Mouse (Mus musculus): ENCODE measurements around the gene Naa50.

Naa50 gene

DNA sequence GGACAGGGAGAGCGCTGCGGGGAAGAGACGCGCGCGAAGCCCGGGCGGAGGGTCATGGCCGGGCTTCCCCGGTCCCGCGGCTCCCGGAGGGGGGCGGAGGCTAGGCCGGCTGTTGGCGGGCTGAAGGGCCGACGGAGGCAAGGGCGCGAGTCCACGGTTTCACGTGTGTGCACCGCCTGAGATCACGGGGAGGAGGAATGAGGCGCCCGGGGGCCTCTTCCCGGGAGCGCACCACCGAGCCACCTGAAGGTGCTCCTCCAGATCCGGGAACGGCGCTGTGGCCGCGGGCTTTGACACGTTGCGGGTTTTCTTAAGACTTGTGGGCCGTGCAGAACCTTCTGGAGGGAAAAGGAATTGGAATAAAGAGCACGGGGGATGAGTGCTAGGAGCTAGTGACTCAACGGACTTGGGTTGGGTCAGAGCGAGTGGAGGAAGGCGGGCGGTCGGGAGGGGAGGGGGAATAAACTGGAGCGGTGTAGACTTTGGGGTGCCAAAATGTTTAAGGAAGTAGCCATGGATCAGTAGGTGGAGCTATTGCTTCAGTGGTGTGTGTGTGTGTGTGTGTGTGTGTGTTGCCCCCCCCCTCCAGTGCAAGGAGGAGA is 657 bp downstream of the Naa50 start:
- peak; percentile 80 to 85 for DNase-seq (ENCODE audit: low spot score in 2 of 2)

DNA sequence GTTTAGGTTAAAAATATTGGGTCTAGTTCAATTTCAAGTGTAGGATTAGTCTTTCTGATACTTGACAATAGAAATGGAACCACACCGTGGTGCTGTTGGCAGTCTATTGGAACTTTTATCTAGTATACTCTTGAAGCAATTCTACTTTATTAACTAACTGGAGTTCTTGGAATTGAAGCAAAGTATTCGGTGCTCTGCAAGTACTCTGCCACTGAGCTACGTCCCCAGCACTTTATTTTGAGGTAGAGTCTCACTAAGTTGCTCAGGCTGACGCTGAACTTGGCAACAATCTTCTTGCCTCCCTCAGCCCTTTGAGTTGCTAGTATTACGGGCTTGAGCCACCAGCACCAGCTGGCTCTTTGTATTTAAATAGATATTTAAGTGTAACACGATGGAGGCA is 1.9 kb downstream of the Naa50 start:
- peak in 1 of 2 experiments; percentile 58 for DNase-seq (ENCODE audit: low spot score in 2 of 2)

GRCm38 (mm10) chr16:44149002-44149767 is 9.6 kb downstream of the Naa50 start:
- DNase-seq (ENCODE audit: low spot score in 2 of 2) = no peak

DNA sequence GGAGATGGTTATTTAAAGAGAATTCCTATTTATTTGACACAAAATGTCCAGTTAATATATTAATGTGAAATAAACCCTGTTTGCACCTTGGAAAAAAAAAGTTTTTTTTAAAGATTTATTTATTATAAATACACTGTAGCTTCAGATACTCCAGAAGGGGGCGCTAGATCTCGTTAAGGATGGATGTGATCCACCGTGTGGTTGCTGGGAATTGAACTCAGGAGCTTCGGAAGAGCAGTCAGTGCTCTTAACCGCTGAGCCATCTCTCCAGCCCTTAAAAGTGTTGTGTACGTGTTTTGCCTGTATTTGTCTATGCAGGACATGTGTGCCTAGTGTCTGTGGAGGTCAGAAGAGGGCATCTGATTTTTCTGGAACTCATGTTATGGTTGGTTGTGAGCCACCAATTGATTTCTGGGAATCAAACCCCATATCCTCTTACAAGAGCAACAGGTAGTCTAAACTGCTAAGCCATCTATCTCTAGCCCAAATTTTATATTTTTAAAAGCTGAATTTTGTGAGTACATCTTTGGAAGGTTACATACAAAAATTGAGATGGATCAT is 14.9 kb downstream of the Naa50 start:
- no peak for DNase-seq (ENCODE audit: low spot score in 2 of 2)

DNA sequence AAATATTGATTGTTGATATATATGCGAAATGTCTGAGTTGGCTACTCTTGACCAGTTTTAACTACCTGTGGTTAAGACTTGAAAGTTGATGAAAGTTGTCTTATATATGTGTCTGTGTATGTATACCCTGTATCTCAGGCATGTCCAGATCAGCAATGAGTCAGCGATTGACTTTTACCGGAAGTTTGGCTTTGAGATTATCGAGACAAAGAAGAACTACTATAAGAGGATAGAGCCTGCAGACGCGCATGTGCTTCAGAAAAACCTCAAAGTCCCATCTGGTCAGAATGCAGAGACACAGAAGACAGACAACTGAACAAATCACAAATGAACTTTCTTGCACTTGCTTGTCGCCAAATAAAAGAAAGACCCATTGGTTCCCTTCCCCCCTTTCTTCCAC is 19.7 kb downstream of the Naa50 start:
- no peak for DNase-seq (ENCODE audit: low spot score in 2 of 2)

DNA sequence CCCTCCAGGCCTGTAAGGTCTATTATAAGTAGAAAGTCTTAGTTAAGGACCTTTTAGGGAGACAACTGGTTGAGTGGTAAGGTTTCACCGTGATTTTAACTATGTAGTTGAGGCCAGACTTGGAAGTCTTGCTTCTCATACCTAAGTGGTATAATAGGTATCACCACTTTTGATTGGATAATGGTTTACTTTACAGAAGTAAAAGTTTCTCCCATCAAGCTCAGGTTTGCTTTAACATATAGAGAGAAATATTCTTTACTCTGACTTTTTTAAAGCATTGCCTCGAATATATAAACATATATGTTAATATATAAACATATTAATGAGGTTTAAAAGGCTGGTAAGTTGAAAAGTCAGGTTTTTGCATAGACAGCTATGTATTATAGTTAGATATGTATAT is 24.2 kb downstream of the Naa50 start:
- DNase-seq (ENCODE audit: low spot score in 2 of 2) = no peak

- no peak for DNase-seq (ENCODE audit: low spot score in 2 of 2)
These were observed 25.6 kb downstream of the Naa50 start for GRCm38 (mm10) chr16:44165182-44165581.

DNA sequence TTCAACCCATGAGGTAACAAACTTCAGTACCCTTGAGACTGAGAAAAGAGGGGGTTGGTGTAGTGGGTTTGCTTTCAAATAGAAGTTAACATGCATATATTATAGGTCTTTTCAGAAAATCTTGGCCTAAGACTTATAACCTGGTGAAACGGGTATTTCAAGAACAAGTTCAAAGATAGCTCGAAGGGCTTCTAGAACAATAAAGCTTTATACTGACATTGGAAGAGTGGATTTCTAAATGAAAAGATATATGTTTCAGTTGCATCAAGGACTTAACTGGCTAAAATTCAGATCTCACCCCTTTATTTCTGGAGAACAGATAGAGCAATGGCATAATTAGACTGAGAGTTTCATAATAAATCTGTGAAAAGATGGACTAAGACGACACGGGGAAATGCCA is 29.4 kb downstream of the Naa50 start:
- no peak for DNase-seq (ENCODE audit: low spot score in 2 of 2)

DNA sequence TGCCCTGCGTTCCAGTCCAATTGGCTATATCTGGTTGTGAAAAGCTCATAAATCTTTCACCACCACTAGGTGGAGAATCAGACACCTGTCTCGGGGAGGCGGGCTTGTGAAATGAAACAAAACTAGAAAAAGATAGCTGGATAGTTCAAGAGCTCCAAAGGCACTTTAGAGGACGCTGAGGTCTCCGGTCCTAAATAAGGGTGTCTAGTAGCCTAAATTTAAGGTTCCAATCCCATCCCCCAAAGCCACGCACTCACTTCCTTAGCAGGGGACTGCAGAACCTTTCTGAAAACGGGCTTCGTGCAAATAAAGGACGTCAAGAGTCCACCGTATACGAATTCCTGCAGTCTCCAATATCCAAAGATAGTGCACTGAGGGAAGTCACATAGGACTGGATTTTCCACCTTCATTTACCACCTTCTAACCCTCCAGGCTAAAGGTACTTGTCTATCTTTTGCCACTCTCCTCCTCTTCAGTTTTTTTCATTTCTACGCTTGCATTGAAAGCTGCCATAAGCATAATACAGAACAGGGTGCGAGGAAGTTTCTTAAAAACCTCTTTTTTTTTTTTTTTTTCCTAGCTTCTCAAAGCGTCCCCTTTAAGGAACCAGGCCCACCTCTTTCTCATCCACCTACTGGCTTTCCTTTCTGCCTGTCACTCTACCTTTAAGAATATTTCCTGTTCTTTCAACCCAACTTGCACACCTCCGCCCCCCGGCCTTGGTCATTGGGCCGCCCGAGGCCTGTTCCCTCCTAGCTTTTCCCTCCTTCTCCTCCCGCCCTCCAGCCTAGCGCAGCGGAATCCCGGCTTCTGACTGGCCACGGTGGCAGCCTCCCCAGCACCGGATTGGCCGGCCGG is 32.9 kb downstream of the Naa50 start:
- DNase-seq (ENCODE audit: low spot score in 2 of 2) = peak; percentile 99 to 100

DNA sequence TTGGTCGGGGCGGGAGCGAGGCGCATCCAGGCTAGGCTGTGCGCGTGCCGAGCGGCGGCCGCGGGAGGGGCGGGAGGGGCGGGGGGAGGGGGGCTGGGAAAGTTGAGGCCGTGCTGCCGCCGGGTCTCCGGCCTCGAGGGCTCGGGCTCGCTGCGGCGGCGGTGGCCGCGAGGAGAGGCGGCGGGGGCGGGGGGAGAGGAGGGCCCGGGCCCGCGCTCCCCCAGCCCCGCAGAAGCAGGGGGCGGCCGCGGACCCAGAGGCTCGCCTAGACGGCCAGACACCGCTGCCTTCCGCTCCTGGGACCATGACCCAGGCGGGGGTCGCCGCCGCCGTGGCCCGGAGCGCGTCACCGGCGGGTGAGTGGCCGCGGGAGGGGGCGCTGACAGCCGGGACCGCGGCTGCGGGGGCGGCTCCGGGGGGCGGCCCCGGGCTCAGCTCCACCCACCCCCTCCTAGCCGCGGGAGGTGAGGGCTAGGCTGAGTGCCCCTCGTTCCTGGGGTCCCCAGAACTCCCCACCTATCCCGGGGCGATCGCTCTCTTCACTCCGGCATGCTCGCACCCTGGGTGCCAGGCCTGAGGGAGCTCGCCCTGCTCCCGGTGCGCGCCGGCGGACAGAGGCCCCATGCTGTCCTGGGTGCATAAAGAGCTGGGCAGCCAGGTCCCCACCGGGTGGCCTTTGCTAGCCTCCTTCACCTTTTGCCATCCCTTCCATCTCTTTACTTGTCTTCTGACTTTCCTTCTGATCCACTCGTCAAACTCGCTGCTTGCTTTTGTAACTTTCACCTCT is 33.7 kb downstream of the Naa50 start, which contains the start of gene Usf3:
Gene Usf3 (plus strand): TSS at position 92 of the 787 bp plus-strand sequence.
- DNase-seq (ENCODE audit: low spot score in 2 of 2) = peak; percentile 49 to 63

DNA sequence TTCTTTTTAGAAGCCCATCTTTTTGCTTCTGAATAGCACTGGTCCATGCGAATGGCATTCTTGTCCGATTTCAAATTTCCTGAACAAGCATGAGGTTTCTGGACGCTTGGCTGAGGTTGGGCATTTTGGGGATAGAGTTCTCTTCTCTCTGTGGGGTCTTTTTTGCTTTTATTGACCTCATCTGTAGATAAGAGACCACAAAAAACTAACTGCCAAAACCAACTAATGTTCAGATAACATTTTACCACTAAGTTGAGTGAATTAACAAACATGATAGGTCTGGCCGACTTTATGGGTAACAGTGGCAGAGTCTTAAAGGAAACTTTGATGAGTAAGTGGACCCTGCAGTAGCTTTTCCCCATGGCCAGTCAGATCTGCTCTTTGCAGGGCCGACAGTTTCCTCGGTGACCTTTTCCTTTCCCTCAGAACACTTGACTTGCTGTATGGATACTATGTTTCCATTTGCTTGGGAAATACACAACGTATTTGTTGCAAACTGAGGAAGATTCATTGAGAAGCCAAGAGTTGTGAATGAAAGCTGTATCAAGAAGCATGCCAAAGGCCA is 34.4 kb downstream of the Naa50 start:
- no peak for DNase-seq (ENCODE audit: low spot score in 2 of 2)

DNA sequence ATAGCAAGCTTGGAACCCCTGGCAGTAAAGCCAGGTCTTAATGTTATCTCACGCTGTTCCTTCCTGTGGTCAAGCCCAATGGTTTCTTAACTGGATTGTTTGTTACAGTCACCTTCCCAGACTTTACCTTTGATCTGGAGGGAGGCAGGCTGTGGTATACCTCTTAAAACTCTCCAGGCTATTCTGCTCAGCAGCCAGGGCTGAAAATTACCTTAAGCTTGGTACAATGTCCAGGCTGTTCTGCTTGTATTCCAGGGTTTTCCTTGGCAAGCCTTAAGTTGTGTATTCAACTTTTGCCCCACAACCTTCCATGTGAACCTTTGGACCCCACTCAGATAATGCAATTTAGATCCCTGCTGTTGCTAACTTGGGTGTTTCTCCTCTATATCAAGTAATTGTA is 35.4 kb downstream of the Naa50 start:
- DNase-seq (ENCODE audit: low spot score in 2 of 2) = no peak

GRCm38 (mm10) chr16:44176511-44176910 is 36.9 kb downstream of the Naa50 start:
- DNase-seq (ENCODE audit: low spot score in 2 of 2) = no peak

GRCm38 (mm10) chr16:44178555-44178954 is 38.9 kb downstream of the Naa50 start:
- no peak for DNase-seq (ENCODE audit: low spot score in 2 of 2)

GRCm38 (mm10) chr16:44182597-44182996 is 43.0 kb downstream of the Naa50 start:
- no peak for DNase-seq (ENCODE audit: low spot score in 2 of 2)

GRCm38 (mm10) chr16:44184769-44185168 is 45.1 kb downstream of the Naa50 start:
- DNase-seq (ENCODE audit: low spot score in 2 of 2) = no peak

DNA sequence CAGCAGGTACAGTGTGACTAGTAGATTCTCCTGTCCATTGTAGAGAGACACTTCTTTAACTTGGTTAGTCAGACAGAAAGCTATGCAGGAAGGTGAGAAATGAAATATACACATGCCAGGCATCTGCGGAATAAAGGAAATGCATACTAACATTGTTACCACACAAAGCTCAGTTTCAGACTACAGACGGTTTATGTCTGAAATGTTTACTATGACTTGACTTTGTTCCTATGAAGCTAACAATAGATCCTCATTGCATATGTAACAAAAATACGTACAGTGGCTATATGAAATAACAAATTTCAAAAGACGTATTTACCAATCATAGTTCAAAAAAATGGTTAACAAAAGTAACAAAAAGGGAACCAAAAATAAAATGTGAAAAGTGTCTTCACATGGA is 47.5 kb downstream of the Naa50 start:
- no peak for DNase-seq (ENCODE audit: low spot score in 2 of 2)

- DNase-seq (ENCODE audit: low spot score in 2 of 2) = no peak
These were observed 49.1 kb downstream of the Naa50 start for GRCm38 (mm10) chr16:44188766-44189165.

GRCm38 (mm10) chr16:44190032-44190431 is 50.4 kb downstream of the Naa50 start:
- DNase-seq (ENCODE audit: low spot score in 2 of 2) = no peak

GRCm38 (mm10) chr16:44190968-44191367 is 51.3 kb downstream of the Naa50 start:
- no peak for DNase-seq (ENCODE audit: low spot score in 2 of 2)
